Mouse (Mus musculus): ENCODE data around the gene 2310057N15Rik. TPM values are rescaled to one million over a fixed set of nuclear protein-coding genes. Genes with fewer than 3 reads are reported as not detected.
"Not testable (repeated sequence)": the region's sequence is repeated elsewhere in the genome, so short reads cannot be mapped to it uniquely, and the experiment has no call there.

2310057N15Rik gene
- not detected in 3 replicates for total RNA-seq (2017)

- ATAC-seq (replicated peaks; ENCODE audit: insufficient number of reproducible peaks, low FRiP score, low TSS enrichment, poor library complexity, severe bottlenecking) = no peak
Observed at GRCm38 (mm10) chr16:88774106-88774505, at the start of gene 2310057N15Rik. 2310057N15Rik (minus strand) TSS chr16:88774206.

- no peak for ATAC-seq (replicated peaks; ENCODE audit: insufficient number of reproducible peaks, low FRiP score, low TSS enrichment, poor library complexity, severe bottlenecking)
Observed at GRCm38 (mm10) chr16:88823736-88824135, 49.7 kb upstream of the 2310057N15Rik start.

- no peak for ATAC-seq (replicated peaks; ENCODE audit: insufficient number of reproducible peaks, low FRiP score, low TSS enrichment, poor library complexity, severe bottlenecking)
Observed at GRCm38 (mm10) chr16:88820066-88820465, 46.1 kb upstream of the 2310057N15Rik start, which contains the start of gene Krtap15. Krtap15 (plus strand) TSS chr16:88820215.

GRCm38 (mm10) chr16:88811827-88812226 is 37.8 kb upstream of the 2310057N15Rik start, which contains the start of gene Gm20741:
Gm20741 (minus strand) TSS chr16:88812220.
- ATAC-seq (replicated peaks; ENCODE audit: insufficient number of reproducible peaks, low FRiP score, low TSS enrichment, poor library complexity, severe bottlenecking) = no peak

GRCm38 (mm10) chr16:88786786-88787185 is 12.8 kb upstream of the 2310057N15Rik start:
- peak; percentile 31; the same call in 1 of the 2 replicates for ATAC-seq (replicated peaks; ENCODE audit: insufficient number of reproducible peaks, low FRiP score, low TSS enrichment, poor library complexity, severe bottlenecking)

- no peak for ATAC-seq (replicated peaks; ENCODE audit: insufficient number of reproducible peaks, low FRiP score, low TSS enrichment, poor library complexity, severe bottlenecking)
Observed at GRCm38 (mm10) chr16:88777596-88777995, 3.6 kb upstream of the 2310057N15Rik start, which contains the start of gene Gm5965. Gm5965 (plus strand) TSS chr16:88777896.

GRCm38 (mm10) chr16:88758547-88758946 is 15.5 kb downstream of the 2310057N15Rik start, which contains the start of gene 2310034C09Rik:
2310034C09Rik (plus strand) TSS chr16:88758847.
- not testable (repeated sequence) for ATAC-seq (replicated peaks; ENCODE audit: insufficient number of reproducible peaks, low FRiP score, low TSS enrichment, poor library complexity, severe bottlenecking)

GRCm38 (mm10) chr16:88751535-88751934 is 22.5 kb downstream of the 2310057N15Rik start, which contains the start of gene Krtap13:
Krtap13 (minus strand) TSS chr16:88751635.
- not testable (repeated sequence) for ATAC-seq (replicated peaks; ENCODE audit: insufficient number of reproducible peaks, low FRiP score, low TSS enrichment, poor library complexity, severe bottlenecking)

GRCm38 (mm10) chr16:88747943-88748342 is 26.1 kb downstream of the 2310057N15Rik start:
- no peak for ATAC-seq (replicated peaks; ENCODE audit: insufficient number of reproducible peaks, low FRiP score, low TSS enrichment, poor library complexity, severe bottlenecking)

GRCm38 (mm10) chr16:88744750-88745340 is 29.2 kb downstream of the 2310057N15Rik start:
- ATAC-seq (replicated peaks; ENCODE audit: insufficient number of reproducible peaks, low FRiP score, low TSS enrichment, poor library complexity, severe bottlenecking) = no peak

GRCm38 (mm10) chr16:88735391-88735790 is 38.6 kb downstream of the 2310057N15Rik start:
- no peak for ATAC-seq (replicated peaks; ENCODE audit: insufficient number of reproducible peaks, low FRiP score, low TSS enrichment, poor library complexity, severe bottlenecking)

GRCm38 (mm10) chr16:88728812-88729275 is 45.2 kb downstream of the 2310057N15Rik start, which contains the start of gene Krtap13-1:
Krtap13-1 (plus strand) TSS chr16:88728862.
- no peak for ATAC-seq (replicated peaks; ENCODE audit: insufficient number of reproducible peaks, low FRiP score, low TSS enrichment, poor library complexity, severe bottlenecking)

Other genes with a start within 250 kb of the 2310057N15Rik start
- not detected in 3 replicates for gene Cldn8, start 211.0 kb downstream of the 2310057N15Rik start, total RNA-seq (2017)
- not detected in 3 replicates for gene Krtap24-1, start 161.9 kb downstream of the 2310057N15Rik start, total RNA-seq (2017)
- gene 2310079G19Rik, start 146.5 kb downstream of the 2310057N15Rik start, total RNA-seq (2017) = not detected in 3 replicates
- gene Krtap26-1, start 126.4 kb downstream of the 2310057N15Rik start, total RNA-seq (2017) = not detected in 3 replicates
- not detected in 3 replicates for gene Krtap27-1, start 102.5 kb downstream of the 2310057N15Rik start, total RNA-seq (2017)
- not detected in 3 replicates for gene 2310061N02Rik, start 66.2 kb downstream of the 2310057N15Rik start, total RNA-seq (2017)
- gene Krtap13-1, start 45.3 kb downstream of the 2310057N15Rik start, total RNA-seq (2017) = not detected in 3 replicates
- not detected in 3 replicates for gene Krtap13, start 22.6 kb downstream of the 2310057N15Rik start, total RNA-seq (2017)
- gene 2310034C09Rik, start 15.4 kb downstream of the 2310057N15Rik start, total RNA-seq (2017) = not detected in 3 replicates
- gene Gm5965, start 3.7 kb upstream of the 2310057N15Rik start, total RNA-seq (2017) = not detected in 3 replicates
- gene Gm20741, start 38.0 kb upstream of the 2310057N15Rik start, total RNA-seq (2017) = not detected in 3 replicates
- gene Krtap15, start 46.0 kb upstream of the 2310057N15Rik start, total RNA-seq (2017) = not detected in 3 replicates
- gene Krtap14, start 51.9 kb upstream of the 2310057N15Rik start, total RNA-seq (2017) = not detected in 3 replicates
- not detected in 3 replicates for gene Krtap19-1, start 95.2 kb upstream of the 2310057N15Rik start, total RNA-seq (2017)
- not detected in 3 replicates for gene Krtap19-2, start 100.1 kb upstream of the 2310057N15Rik start, total RNA-seq (2017)
- not detected in 3 replicates for gene Krtap19-3, start 103.8 kb upstream of the 2310057N15Rik start, total RNA-seq (2017)
- not detected in 3 replicates for gene Krtap19-4, start 110.9 kb upstream of the 2310057N15Rik start, total RNA-seq (2017)
- gene Krtap19-5, start 122.3 kb upstream of the 2310057N15Rik start, total RNA-seq (2017) = not detected in 3 replicates
- not detected in 3 replicates for gene Krtap19-9b, start 158.1 kb upstream of the 2310057N15Rik start, total RNA-seq (2017)
- not detected in 3 replicates for gene Krtap16-3, start 188.7 kb upstream of the 2310057N15Rik start, total RNA-seq (2017)
- gene Krtap22-2, start 236.6 kb upstream of the 2310057N15Rik start, total RNA-seq (2017) = not detected in 3 replicates
- not detected in 3 replicates for gene Gm10229, start 241.1 kb upstream of the 2310057N15Rik start, total RNA-seq (2017)

Data from monocyte, adult 5-6 weeks (primary cell).